Mouse (Mus musculus): ENCODE results near the gene Wdcp. TPM values are rescaled to one million over a fixed set of nuclear protein-coding genes. Genes with fewer than 3 reads are reported as not detected.
A peak's percentile ranks its signal among the peaks of the same experiment; 100 is the strongest.
"Not testable (repeated sequence)": the region's sequence is repeated elsewhere in the genome, so short reads cannot be mapped to it uniquely, and the experiment has no call there.

The Wdcp gene
- 24.4 and 26.6 TPM in 2 replicates for polyA plus RNA-seq (2016; fragmentation: Nextera tagmentation; extraction: Ambion mirVana)

DNA sequence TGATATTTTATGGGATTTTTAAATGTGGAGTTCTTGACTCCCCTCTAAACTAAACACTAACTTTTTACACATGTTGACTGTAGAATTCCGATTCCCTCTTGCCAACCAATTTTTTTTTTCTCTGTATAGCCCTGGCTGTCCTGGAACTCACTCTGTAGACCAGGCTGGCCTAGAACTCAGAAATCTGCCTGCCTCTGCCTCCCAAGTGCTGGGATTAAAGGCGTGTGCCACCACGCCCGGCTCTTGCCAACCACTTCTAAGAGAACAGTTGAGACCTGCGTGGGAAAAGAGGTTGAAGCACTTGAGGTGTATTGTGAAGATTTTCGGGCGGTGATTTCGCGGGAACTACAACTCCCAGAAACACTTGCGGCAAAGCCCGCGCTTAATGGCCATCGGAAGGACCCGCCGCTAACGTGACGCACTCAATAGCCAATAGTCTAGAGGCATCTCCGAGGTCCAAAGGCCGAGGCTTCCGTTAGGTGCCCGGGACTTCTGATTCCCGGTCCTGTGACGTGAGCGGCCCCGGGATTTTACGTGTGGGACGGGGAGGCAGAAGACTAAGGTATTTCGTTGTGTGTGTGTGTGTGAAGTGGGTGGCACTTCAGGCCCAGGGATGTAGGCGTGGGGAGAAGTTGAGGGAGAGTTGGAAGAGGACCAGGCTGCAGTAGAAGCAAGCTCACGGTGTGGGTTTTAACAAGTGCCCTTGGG, at the start of gene Wdcp:
Gene Wdcp (plus strand): TSS at position 414 of the 708 bp plus-strand sequence.
- ATAC-seq (ENCODE audit: insufficient number of reproducible peaks, insufficient read depth, low FRiP score, low TSS enrichment) = peak; percentile 88
- under 1% methylated on average over 30 of the region's 30 CpGs for WGBS
- Histone ChIP-seq H3K27ac (peak within 1 kb of the TSS; percentile 55; the same call in 1 of the 2 replicates), H3K27me3 (0 out of 2 replicates have a peak, but pooled peaks cover 10% of the 10 kb centered on the region), H3K4me3 (peak within 1 kb of the TSS; percentile 62), H3K4me2 (replicated peaks) (peak within 1 kb of the TSS; percentile 91), H3K36me3 (no peaks in the 10 kb centered on the region), H3K9ac (peak within 1 kb of the TSS; percentile 56), H3K4me1 (peaks cover 15% of the 10 kb centered on the region), H3K9me3 (no peaks in the 10 kb centered on the region)

DNA sequence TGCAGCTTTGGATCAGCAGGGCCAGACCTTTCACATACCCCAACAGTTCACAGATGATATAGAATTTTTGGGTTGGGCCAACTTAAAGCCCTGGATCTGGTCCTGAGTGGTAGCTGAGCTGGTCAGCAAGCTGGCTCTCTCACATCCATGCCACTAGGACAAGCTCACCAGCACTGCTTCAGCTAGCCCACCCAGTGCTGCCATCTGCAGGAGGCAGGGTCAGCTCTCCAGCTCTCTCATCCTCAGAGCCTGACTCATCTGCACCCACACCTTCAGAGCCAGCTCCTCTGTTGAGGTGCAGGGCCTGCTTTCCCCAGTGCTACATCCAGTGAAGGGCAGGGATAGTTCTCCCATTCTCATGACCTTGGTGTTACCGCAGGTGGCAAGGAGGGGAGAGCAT, 49.4 kb upstream of the Wdcp start:
- no peak overlapping the region for H3K27ac ChIP-seq
- no peak overlapping the region for H3K4me3 ChIP-seq
- no peaks in the 10 kb centered on the region for H3K9me3 ChIP-seq
- WGBS = 56% methylated on average over 1 of the region's 1 CpGs
- H3K27me3 ChIP-seq = no peaks in the 10 kb centered on the region
- ATAC-seq (ENCODE audit: insufficient number of reproducible peaks, insufficient read depth, low FRiP score, low TSS enrichment) = no peak
- no peaks in the 10 kb centered on the region for H3K36me3 ChIP-seq
- H3K4me2 ChIP-seq (replicated peaks) = no peak overlapping the region
- no peaks in the 10 kb centered on the region for H3K4me1 ChIP-seq
- no peak overlapping the region for H3K9ac ChIP-seq

DNA sequence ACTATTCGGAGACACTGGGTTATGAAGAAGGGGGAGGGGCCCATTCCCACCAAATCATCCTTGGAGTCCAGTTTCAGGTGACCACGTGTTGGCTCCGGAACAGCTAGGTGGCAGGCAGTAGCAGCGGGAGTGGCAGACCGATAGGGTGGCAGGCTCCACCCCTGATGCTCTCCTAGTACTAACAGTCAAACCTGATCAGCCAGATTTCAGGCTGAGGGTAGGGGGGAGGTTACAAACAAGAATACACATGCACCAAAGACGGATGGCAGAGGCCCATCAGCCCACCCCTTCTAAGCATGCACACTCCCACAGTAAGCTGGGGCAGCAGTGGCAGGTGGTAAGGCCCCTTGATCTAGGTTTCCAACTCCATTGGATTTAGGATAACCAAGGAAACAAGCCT, 45.6 kb upstream of the Wdcp start:
- H3K4me1 ChIP-seq; H3K9ac ChIP-seq; H3K36me3 ChIP-seq; H3K4me3 ChIP-seq; H3K4me2 ChIP-seq (replicated peaks); H3K27me3 ChIP-seq; H3K27ac ChIP-seq; ATAC-seq (ENCODE audit: insufficient number of reproducible peaks, insufficient read depth, low FRiP score, low TSS enrichment); H3K9me3 ChIP-seq: not testable (repeated sequence)
- 62% methylated on average over 6 of the region's 6 CpGs for WGBS

DNA sequence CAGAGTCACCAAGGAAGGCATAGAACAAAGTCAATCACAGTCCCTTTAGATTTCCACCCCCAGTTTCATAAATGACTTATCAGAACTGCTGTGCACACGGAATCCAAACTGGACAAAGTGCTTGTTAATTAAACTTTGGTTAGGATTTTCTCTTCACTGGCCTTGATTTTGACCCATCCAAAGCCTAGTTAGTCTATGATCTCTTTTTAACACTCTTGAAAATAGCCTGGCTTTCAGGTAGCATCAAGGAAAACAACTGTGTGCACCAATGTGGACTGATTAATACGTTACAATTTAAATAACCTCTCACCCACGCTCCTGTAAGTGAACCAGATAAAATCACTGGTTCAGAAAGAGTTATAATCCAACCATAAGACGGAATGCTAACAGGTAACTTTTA, 32.1 kb upstream of the Wdcp start:
- H3K4me2 ChIP-seq (replicated peaks) = no peak overlapping the region
- H3K4me1 ChIP-seq = no peaks in the 10 kb centered on the region
- WGBS = 80% methylated on average over 4 of the region's 4 CpGs
- H3K27ac ChIP-seq = no peak overlapping the region
- no peak overlapping the region for H3K9ac ChIP-seq
- no peaks in the 10 kb centered on the region for H3K36me3 ChIP-seq
- H3K9me3 ChIP-seq = no peaks in the 10 kb centered on the region
- no peaks in the 10 kb centered on the region for H3K27me3 ChIP-seq
- no peak overlapping the region for H3K4me3 ChIP-seq
- no peak for ATAC-seq (ENCODE audit: insufficient number of reproducible peaks, insufficient read depth, low FRiP score, low TSS enrichment)

DNA sequence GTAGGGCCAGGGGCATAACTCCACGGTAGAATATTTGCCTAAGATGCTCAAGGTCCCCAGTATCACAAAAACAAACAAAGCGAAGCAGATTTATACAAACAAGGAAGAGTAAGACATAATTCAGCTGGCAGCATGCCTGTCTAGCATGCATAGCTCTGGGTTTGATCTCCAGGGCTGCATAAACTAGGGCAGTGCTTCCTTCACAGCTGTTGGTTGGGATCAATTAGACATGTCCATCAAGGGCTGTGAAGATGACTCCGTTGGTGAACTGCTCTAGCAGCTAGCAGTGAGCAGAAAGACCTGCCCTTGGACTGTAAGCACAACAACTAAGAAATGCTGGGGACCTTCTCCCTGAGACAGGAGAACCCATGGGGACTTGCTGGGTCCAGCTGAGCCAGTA, 31.4 kb upstream of the Wdcp start:
- Histone ChIP-seq H3K4me2 (replicated peaks) (no peak overlapping the region), H3K27ac (no peak overlapping the region), H3K4me1 (peaks cover 4% of the 10 kb centered on the region), H3K9ac (no peak overlapping the region), H3K27me3 (no peaks in the 10 kb centered on the region), H3K36me3 (no peaks in the 10 kb centered on the region), H3K9me3 (no peaks in the 10 kb centered on the region), H3K4me3 (no peak overlapping the region)
- 62% methylated on average over 3 of the region's 3 CpGs for WGBS
- no peak for ATAC-seq (ENCODE audit: insufficient number of reproducible peaks, insufficient read depth, low FRiP score, low TSS enrichment)

DNA sequence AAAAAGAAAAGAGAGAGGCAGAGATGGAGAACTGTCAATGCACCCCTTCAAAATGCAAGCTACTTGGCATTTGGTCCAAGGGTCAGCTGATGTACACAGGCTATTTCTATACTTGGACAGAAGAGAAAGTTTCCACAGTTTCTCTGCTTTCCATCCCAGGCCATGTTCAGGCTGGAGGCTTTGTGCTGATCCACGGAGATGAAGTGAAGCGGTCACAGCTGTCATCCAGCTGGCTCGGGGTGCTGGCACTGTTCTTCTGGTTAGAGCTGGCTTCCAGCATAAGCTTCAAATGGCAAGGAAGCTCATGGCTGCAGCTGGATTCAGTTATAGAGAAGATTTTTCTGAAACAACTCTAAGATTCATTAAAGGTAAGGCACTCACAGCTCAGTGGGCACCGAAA, 29.5 kb upstream of the Wdcp start:
- peaks cover 9% of the 10 kb centered on the region for H3K4me1 ChIP-seq
- no peak overlapping the region for H3K4me3 ChIP-seq
- H3K27ac ChIP-seq = no peak overlapping the region
- no peaks in the 10 kb centered on the region for H3K36me3 ChIP-seq
- no peak overlapping the region for H3K9ac ChIP-seq
- no peaks in the 10 kb centered on the region for H3K27me3 ChIP-seq
- H3K4me2 ChIP-seq (replicated peaks) = no peak overlapping the region
- H3K9me3 ChIP-seq = no peaks in the 10 kb centered on the region
- no peak for ATAC-seq (ENCODE audit: insufficient number of reproducible peaks, insufficient read depth, low FRiP score, low TSS enrichment)
- WGBS = 80% methylated on average over 4 of the region's 4 CpGs

DNA sequence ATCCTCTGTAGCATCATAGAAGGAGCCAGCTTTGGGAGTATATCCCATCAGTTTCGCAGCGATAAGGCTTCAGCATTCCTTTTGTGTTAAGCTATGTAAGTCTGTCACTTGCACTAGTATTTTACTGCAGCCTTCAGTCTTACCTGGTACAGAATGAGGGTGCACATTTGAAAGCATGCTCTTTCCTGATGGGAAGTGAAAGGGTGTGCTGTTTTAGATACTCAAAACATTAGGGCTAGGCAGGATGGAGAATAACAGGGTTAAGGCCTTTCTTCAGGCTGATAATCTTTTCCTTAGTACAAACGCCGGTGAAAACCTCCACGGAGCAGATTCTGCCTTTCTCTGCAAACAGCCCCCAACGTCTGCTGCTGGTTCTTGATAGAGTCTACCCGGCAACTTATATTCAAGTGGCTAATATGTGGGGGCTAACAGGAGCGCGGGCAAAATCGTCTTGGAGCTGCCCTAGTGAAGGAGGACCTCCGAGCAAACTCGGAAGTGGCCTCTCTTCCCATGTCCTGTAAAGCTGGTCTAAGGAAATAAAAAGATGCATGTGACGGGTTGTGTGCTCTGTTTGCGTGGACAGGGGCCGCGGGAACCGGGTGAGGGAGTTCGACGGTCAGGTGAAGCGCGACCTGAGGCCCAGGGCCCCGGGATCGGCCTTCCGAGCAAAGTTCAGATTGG, 26.3 kb upstream of the Wdcp start:
- peaks cover 14% of the 10 kb centered on the region for H3K36me3 ChIP-seq
- no peaks in the 10 kb centered on the region for H3K9me3 ChIP-seq
- H3K27ac ChIP-seq = peak overlapping the region; percentile 85
- peak; percentile 68; the same call in 1 of the 2 replicates for ATAC-seq (ENCODE audit: insufficient number of reproducible peaks, insufficient read depth, low FRiP score, low TSS enrichment)
- peak overlapping the region; percentile 55 for H3K4me2 ChIP-seq (replicated peaks)
- H3K9ac ChIP-seq = peak overlapping the region; percentile 66
- peak overlapping the region; percentile 90 for H3K4me3 ChIP-seq
- no peaks in the 10 kb centered on the region for H3K27me3 ChIP-seq
- H3K4me1 ChIP-seq = peaks cover 9% of the 10 kb centered on the region
- 11% methylated on average over 24 of the region's 24 CpGs for WGBS

DNA sequence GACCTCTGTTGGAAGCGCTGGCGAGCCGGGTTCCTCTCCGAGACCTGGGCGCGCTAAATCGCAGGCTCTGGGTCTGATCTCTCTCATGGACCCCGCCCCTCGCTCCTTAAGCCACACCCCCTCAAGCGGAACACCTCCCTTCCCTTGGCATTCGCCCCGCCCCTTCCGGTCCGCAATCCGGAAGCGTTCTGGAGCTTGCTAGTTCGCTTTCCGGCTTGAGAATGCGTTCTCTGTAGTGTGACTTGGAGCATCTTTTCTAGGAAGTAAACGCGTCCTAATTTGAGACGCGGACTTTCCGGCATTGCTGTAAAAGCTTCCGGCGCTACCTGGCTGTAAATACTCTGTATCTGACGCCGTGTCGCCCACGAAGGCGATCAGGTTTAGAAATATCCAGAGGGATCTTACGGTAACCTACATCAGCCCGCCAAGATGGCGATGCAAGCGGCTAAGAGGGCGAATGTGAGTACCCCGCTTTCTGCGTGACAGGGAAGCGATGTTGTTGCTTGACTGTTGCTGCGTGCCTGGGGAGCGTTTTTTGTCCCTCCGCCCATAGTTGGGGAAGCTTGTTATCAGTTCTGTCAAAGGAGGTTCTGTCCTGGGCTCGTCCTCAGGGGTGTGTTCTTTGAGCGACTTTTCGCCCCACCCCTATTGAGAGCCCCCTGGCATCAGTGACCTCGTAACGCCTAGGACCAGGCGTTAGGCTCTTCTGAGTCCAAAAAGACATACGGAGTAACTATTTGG, 25.6 kb upstream of the Wdcp start, which contains the start of gene Sf3b6:
Gene Sf3b6 (plus strand): TSS at position 184 of the 741 bp plus-strand sequence.
- Histone ChIP-seq H3K27ac (peak within 1 kb of the TSS; percentile 85), H3K36me3 (peaks cover 20% of the 10 kb centered on the region), H3K9ac (peak within 1 kb of the TSS; percentile 68), H3K9me3 (no peaks in the 10 kb centered on the region), H3K4me2 (replicated peaks) (peak within 1 kb of the TSS; percentile 87), H3K4me3 (peak within 1 kb of the TSS; percentile 90), H3K27me3 (no peaks in the 10 kb centered on the region), H3K4me1 (peaks cover 9% of the 10 kb centered on the region)
- WGBS = under 1% methylated on average over 49 of the region's 49 CpGs
- peak; percentile 96 for ATAC-seq (ENCODE audit: insufficient number of reproducible peaks, insufficient read depth, low FRiP score, low TSS enrichment)

DNA sequence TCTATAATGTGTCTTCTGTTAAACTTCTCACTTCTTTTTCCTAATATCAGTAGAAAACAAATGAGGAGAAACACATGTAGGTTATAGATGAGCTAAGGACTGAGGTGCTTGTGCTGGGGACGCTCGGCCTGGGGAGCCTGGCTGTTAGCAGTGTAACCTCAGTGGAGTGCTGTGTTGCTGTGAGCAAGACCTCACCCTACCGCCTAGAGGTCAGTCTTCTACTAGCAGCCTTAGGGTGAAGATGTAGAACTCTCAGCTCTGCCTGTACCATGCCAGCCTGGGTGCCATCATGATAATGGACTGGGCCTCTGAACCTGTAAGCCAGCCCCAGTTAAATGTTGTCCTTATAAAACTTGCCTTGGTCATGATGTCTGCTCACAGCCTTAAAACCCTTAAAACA, 15.8 kb upstream of the Wdcp start:
- Histone ChIP-seq H3K36me3 (peaks cover 61% of the 10 kb centered on the region), H3K9ac (no peak overlapping the region), H3K4me3 (no peak overlapping the region), H3K4me1 (no peaks in the 10 kb centered on the region), H3K27me3 (no peaks in the 10 kb centered on the region), H3K27ac (no peak overlapping the region), H3K9me3 (no peaks in the 10 kb centered on the region), H3K4me2 (replicated peaks) (no peak overlapping the region)
- no peak for ATAC-seq (ENCODE audit: insufficient number of reproducible peaks, insufficient read depth, low FRiP score, low TSS enrichment)
- WGBS = 80% methylated on average over 3 of the region's 3 CpGs

DNA sequence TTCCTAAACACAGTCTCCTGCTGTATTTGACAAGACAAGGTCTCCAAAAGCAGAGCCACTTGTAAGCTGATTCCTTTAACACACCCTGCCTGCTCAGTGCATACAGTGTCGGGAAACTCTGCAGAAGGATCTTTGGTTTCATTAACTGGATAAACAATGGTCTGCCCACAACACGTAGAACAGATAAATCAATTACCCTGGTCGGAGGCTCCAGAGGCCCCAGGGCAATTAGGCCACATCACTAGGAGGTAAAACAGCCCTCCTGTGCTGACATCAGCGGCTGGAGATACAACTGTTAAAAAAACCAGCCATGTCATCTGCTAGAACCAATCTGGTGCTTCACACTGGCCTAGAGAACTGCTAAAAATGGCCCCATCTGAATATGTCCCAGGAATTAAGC, 6.1 kb upstream of the Wdcp start:
- H3K27me3 ChIP-seq = 0 out of 2 replicates have a peak, but pooled peaks cover 10% of the 10 kb centered on the region
- H3K27ac ChIP-seq = no peak overlapping the region
- 0 out of 2 replicates have a peak, but pooled peaks cover 4% of the 10 kb centered on the region for H3K4me1 ChIP-seq
- H3K36me3 ChIP-seq = no peaks in the 10 kb centered on the region
- H3K9me3 ChIP-seq = no peaks in the 10 kb centered on the region
- no peak overlapping the region for H3K9ac ChIP-seq
- no peak overlapping the region for H3K4me3 ChIP-seq
- no peak overlapping the region for H3K4me2 ChIP-seq (replicated peaks)
- 40% methylated on average over 4 of the region's 4 CpGs for WGBS
- no peak for ATAC-seq (ENCODE audit: insufficient number of reproducible peaks, insufficient read depth, low FRiP score, low TSS enrichment)

DNA sequence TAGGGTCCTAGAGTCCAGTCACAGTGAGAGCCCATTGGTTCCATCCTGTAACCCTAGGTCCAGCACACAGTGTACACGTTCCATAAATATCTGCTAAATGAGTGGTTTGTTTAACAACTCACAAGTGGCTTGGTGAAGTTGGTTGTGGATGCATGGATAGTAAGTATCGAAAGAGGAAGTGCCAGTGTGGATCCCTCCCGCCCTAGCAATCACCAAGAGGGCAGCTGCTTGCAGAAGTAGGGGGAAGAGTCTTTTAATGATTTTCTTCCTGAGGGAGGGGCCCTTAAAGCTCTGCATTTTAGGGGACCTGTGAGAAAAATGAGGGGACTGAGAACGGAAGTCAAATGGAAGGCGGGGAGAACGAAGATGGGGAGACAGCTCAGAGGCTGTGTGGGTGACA, 3.1 kb upstream of the Wdcp start:
- Histone ChIP-seq H3K27me3 (0 out of 2 replicates have a peak, but pooled peaks cover 10% of the 10 kb centered on the region), H3K4me2 (replicated peaks) (no peak overlapping the region; the same call in 1 of the 2 replicates), H3K27ac (no peak overlapping the region), H3K4me1 (peaks cover 15% of the 10 kb centered on the region), H3K9me3 (no peaks in the 10 kb centered on the region), H3K9ac (no peak overlapping the region), H3K36me3 (no peaks in the 10 kb centered on the region), H3K4me3 (no peak overlapping the region)
- 53% methylated on average over 6 of the region's 6 CpGs for WGBS
- no peak for ATAC-seq (ENCODE audit: insufficient number of reproducible peaks, insufficient read depth, low FRiP score, low TSS enrichment)

All from embryonic facial prominence, embryonic 12.5 days (tissue).